Mouse (Mus musculus) heart, adult 8-10 months (tissue): Measurements from ENCODE around the gene Dab2. TPM values are rescaled to one million over a fixed set of nuclear protein-coding genes. Genes with fewer than 3 reads are reported as not detected.

Experiments
- DNase-seq: peaks from one replicate; pipeline ENCODE4 v3.0.0; 2022; ENCODE audit warnings: low spot score
- total RNA-seq, 4 experiments: library from RNA; stranded (reverse); gene quantifications; 2 replicates each; pipeline ENCODE4 v1.2.4; 2022

Dab2 gene
- total RNA-seq, 4 experiments from 2014 or later = 18.9 to 27.1 (median 22.0) TPM

- no peak for DNase-seq
Measured at GRCm38 (mm10) chr15:6391886-6392285, 92.3 kb downstream of the Dab2 start.

DNA sequence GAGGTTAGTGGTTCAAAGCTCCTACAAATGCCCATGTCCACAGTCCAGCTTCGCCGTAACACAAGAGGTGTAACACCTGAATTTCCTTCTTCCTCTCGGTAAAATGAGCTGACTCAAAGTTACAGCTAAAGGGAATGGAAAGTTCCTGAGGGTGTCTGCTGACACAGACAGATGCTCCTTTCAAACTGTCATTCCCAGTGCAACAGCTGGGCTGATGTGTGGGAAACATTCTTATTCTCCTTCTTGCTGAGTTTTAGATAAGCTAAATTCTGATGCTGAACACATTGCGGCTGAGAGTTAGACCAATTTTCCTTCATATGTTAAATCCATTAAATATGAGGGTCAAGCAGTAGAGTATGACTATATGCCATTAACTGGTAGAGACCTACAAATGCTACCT lies 94.0 kb downstream of the Dab2 start:
- DNase-seq = no peak

GRCm38 (mm10) chr15:6398211-6398610 lies 98.6 kb downstream of the Dab2 start:
- no peak for DNase-seq

DNA sequence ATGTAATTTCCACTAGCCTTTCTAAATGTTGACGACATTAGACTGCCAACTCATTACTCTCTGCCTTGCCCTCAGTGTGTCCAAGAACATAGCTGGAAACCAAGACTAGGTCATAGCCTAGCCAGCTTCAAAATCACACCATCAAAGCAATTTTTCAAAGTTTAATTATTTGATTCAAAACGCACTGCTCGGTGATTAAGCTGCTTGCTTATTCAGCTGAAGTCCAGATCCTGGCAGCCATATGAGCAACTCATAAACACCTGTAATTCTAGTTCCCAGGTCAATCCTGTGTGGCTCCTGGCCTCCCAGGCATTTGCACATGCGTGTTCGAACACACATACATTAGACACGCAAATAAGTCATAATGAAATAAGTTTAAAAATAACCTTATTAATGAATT lies 99.3 kb downstream of the Dab2 start:
- DNase-seq = no peak

GRCm38 (mm10) chr15:6400115-6400514 lies 100.5 kb downstream of the Dab2 start:
- DNase-seq = no peak

- no peak for DNase-seq
Measured at GRCm38 (mm10) chr15:6402433-6402832, 102.8 kb downstream of the Dab2 start.

DNA sequence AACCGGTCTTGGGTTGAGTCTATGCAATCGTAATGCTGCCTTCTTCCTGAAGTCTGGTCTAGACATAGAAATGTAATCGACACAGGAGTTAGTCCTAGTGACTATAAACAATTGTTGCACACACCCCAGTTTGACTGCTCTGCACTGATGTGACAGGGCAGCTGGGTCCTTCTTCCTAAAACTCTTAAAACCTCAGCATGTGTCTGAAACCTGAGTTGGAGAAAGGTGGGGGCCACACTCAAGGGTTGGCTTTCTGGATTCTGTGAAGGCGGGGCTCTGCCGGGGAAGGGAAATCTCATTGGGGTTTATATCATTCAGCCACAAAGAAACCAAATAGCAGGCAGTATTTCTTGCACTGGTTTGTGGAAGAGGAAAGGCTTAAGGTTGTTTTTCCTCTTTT lies 104.6 kb downstream of the Dab2 start:
- DNase-seq = no peak

DNA sequence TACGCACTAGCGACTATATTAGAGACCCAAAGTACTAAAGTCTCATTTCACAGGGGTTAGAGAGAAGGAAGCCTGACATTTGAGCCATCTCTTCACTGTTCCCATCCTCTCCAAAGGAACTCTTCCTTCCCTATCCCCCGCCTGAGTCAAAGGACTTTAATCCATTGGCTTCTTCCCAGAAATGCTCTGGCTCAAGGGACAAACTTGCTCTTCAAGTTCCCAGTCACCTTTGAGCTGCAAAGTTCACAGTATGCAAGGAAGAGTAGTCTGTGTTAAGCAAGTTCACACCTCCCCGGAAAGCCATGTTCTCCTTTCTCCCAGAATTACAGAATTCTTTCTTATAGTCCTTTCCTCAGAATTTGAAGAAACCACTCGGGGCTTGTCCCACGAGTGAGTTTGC lies 107.2 kb downstream of the Dab2 start:
- DNase-seq = no peak

- no peak for DNase-seq
Measured at GRCm38 (mm10) chr15:6409031-6409430, 109.4 kb downstream of the Dab2 start.

GRCm38 (mm10) chr15:6410161-6410560 lies 110.6 kb downstream of the Dab2 start:
- DNase-seq = no peak

- peak; percentile 41 for DNase-seq
Measured at GRCm38 (mm10) chr15:6411334-6411733, 111.7 kb downstream of the Dab2 start.

DNA sequence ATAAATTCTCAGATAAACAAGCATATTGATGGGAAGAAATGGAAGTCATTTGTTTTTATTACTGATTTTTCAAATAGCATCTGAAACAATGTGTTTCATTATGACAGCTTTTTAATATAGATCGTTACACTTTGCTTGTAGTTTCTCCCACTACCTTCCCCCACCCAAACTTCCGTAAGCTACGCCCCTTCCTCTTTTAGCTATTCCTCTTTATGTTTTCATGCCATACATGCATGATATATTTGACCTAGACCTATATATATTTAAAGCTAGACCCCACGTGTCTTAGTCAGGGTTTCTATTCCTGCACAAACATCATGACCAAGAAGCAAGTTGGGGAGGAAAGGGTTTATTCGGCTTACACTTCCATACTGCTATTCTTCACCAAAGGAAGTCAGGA lies 115.7 kb downstream of the Dab2 start:
- no peak for DNase-seq

DNA sequence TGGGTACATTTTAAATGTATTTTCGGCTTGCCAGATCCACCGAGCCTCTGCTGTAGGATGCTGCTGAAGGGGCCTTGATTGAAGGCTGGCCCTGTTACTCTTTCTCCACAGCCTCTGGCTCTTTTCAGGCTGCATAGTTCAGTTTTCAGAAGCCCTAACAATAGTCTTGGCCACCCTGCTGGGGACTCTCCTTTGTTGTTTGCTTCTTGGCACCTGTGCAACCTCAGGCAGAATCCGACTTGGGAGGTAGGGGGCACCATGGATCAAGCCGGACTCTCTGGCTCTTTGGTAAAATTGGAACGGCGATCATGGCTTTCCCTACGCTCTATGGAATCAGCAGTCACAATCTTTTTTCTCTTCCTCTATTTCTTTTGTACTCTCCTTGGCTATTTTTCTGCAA lies 132.2 kb downstream of the Dab2 start:
- no peak for DNase-seq

DNA sequence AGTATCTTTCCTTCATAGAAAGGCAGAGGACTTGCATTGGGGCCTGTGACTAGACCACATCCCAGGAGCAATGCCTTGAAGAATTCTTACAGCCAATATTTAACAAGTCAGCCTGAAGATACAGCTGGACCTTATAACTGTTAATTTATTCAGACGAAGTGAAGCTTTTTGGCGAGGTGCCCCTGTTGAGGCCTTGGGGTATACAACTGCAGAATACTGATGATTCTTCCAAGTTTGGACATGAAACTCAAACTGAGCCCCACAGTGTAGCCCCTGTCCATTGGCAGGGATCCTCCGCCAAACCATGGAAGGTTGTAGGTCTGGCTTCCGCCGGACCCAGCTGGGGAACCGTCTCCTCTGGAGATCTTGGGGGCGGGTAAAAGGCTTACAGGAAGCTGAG lies 132.8 kb downstream of the Dab2 start:
- DNase-seq = peak; percentile 25

- peak; percentile 22 for DNase-seq
Measured at GRCm38 (mm10) chr15:6435281-6435680, 135.7 kb downstream of the Dab2 start.

DNA sequence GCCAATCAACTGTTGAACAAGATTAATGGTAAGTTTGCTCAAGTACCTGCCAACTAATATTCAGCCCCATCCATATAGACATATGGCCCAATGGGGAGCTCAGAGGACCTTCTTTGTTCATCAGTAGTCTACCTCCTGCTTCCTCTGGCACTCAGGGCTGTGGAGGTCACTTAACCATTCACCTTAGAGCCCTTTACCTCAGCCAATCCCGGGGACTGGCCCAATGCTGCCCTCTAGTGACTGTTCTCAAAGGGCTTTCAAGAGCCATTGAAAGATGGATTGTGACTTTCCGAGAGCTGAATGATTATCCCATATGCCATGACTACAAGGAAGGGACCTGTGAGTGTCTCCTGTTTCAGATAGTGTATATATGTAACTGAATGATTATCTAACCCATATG lies 136.2 kb downstream of the Dab2 start:
- peak; percentile 55 for DNase-seq

- DNase-seq = no peak
Measured at GRCm38 (mm10) chr15:6438685-6439084, 139.1 kb downstream of the Dab2 start.

DNA sequence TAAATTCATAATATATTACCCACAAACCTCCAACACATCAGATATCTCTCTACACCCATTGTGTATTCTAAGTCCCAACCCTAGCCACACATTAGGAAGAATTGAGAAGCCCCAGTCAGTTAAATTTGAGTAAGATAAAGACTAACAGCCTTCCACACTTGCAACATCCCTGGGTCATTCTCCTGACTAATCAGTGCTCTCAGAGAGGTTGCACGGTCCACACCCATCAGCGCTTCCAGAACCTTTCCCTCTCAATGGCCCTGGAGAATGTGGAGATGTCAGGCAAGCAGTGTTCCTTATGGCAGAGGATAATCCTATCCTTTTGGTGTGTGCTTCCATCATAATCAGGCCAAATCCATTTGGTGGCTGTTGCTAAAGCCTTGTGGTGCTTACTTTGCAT lies 144.9 kb downstream of the Dab2 start:
- DNase-seq = no peak

DNA sequence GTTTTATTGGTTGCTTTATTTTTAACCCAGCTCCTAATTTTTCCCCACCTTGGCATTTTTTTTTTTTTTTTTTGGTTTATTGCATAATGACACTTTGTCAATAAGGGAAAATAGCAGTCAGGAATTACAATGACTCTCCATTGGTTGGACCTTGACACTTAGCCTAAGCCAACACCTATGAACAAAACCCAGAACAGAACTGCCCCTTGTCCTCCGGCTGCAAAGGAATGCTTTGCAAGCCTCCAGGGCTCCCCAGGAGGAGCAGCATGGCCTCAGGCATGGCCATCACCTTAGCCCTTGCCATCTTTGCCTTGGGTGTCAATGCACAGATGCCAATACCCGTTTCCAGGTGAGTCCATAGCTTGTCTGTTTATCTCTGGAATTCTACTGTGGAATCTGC lies 145.5 kb downstream of the Dab2 start, which contains the start of gene C9:
C9 (plus strand) TSS at position 193 of the 400 bp plus-strand sequence.
- no peak for DNase-seq

DNA sequence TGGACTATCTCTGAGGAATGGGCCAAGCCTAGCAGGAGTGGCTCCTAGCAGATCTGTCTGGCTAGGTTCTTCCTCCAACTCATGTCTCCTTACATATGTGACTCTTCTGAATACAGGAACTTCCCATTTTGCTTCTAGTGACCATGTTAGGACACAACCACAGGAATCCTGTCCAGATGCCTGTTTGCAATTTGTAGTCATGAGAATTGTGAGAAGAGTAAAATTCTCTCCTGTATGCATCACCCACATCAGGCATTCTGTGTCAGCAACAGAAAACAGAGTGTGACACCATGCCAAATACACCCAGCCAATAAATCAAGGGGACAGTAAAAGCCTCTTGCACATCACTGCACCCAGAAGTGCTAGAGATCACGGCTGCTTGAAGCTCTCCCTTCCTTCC lies 146.6 kb downstream of the Dab2 start:
- DNase-seq = no peak

DNA sequence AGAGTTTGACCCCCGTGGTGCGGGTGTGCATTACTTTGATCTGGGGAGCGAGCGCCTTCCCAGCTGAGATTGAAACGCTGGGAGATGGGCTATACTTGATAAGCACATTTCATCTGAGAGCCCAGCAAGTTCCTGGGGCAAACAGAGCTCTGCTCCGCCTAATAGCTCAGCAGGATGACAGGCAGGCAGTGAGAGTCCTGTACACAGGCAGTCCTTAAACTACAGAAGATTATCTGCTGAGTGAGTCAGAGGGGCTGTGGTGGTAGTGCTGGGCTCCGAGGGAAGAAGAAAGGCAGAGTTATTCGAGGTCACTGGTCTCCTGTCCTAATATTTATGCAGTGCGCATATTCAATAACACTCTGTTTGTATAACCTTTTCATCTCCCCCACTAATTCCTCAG lies 149.3 kb downstream of the Dab2 start:
- no peak for DNase-seq

- no peak for DNase-seq
Measured at GRCm38 (mm10) chr15:6454461-6454860, 154.9 kb downstream of the Dab2 start.

DNA sequence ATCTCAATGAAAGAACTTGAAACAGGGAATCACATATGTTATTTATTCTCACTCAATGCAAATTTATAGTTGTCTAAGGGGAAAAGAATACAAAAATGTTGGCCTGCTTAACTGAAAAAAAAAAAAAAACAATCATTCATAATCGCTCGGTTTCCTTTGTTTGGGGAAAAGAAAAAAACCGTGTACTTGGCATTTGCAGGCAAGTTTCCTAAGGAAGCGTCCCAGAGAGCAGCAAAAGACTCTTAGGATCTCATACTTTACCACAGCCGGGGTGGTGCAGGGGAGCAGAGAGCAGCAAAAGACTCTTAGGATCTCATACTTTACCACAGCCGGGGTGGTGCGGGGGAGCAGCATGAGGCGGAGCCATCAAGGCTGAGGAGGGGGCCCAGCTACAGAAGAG lies 161.8 kb downstream of the Dab2 start:
- DNase-seq = no peak

DNA sequence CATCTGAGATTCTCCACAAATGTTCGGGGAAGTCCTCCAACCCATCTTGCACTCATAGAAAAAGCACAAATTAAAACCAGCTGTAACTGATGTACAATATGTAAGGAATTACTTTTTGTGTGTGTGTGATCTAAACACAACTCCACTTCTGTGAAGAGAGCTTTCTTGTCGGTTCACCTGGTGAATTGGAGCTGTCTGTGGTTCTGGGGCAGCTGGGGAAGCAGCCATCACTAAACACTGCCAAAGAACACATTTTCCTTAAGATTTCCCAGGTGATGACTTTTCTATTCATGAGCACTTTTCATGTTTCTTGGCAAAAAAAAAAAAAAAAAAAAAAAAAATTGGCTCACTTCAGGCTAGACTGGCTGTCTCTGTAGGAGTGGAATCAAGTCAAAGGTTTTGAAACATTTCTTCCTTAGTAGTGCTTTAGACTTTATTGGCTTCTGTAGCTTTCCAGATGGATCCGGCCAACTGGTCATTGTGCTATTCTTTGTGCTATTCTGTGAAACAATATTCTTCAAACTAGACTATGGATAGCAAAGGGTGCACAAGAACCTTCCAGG lies 163.9 kb downstream of the Dab2 start:
- DNase-seq = no peak
